Mouse (Mus musculus): Measurements from ENCODE around the gene Psmb1. TPM values are rescaled to one million over a fixed set of nuclear protein-coding genes. Genes with fewer than 3 reads are reported as not detected.

Psmb1 gene
- polyA plus RNA-seq, 1 experiment from 2014 or later, result 231 TPM

- WGBS, result 80% methylated on average over 3 of the region's 3 CpGs
- ATAC-seq (ENCODE audit: insufficient read depth, low FRiP score), result no peak
- Histone ChIP-seq H3K9ac (ENCODE audit: low read length) (no peak overlapping the region), H3K4me3 (replicated peaks; ENCODE audit: low read length) (no peak overlapping the region), H3K4me2 (ENCODE audit: low read depth, low read length) (no peak overlapping the region), H3K27ac (ENCODE audit: low read length) (no peak overlapping the region), H3K27me3 (ENCODE audit: control insufficient read depth, insufficient read depth, low read length) (no peaks in the 10 kb centered on the region), H3K9me3 (replicated peaks; ENCODE audit: control insufficient read depth, low read length) (no peaks in the 10 kb centered on the region), H3K36me3 (ENCODE audit: control insufficient read depth, insufficient read depth, low read length) (peaks cover 24% of the 10 kb centered on the region), H3K4me1 (ENCODE audit: control insufficient read depth, insufficient read depth, low read length) (no peaks in the 10 kb centered on the region)
Measured at GRCm38 (mm10) chr17:15425931-15426330, 73.6 kb downstream of the Psmb1 start.

Other genes starting within 250 kb of the Psmb1 start
- 13.0 and 13.6 TPM in 2 replicates for gene Dll1, start 122.9 kb downstream of the Psmb1 start, polyA plus RNA-seq (2015; fragmentation: Nextera tagmentation; extraction: Ambion mirVana)
- 27.8 and 28.8 TPM in 2 replicates for gene Fam120b, start 103.5 kb downstream of the Psmb1 start, polyA plus RNA-seq (2015; fragmentation: Nextera tagmentation; extraction: Ambion mirVana)
- 38.0 and 39.8 TPM in 2 replicates for gene Tbp, start 137 bp upstream of the Psmb1 start, polyA plus RNA-seq (2015; fragmentation: Nextera tagmentation; extraction: Ambion mirVana)
- gene Pdcd2, start 27.6 kb upstream of the Psmb1 start, polyA plus RNA-seq (2015; fragmentation: Nextera tagmentation; extraction: Ambion mirVana), result 31.1 and 42.6 TPM in 2 replicates
- 1.7 and 2.3 TPM in 2 replicates for gene Prdm9, start 64.6 kb upstream of the Psmb1 start, polyA plus RNA-seq (2015; fragmentation: Nextera tagmentation; extraction: Ambion mirVana)
- 11.8 and 14.6 TPM in 2 replicates for gene Chd1, start 205.2 kb upstream of the Psmb1 start, polyA plus RNA-seq (2015; fragmentation: Nextera tagmentation; extraction: Ambion mirVana)